ENCODE assay signal across 12 mouse cellular contexts in the genomic region with DNA sequence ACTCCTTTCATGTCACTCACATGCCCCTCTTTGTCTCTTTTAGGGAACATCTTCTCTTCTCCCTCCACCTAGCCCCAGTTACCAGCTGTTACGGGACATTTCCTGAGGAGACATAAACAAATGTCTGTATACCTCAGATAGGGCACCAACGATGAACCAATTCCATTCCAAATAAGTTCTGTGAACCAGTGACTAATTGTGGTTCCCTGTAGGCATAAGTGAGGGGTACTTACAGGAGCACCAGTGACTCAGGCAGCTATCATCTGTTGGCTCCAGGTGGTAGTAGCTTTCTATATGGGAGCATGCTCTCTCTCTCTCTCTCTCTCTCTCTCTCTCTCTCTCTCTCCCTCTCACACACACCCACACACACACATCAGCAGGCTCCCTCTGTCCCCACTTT. TPM values are rescaled to one million over a fixed set of nuclear protein-coding genes. Genes with fewer than 3 reads are reported as not detected.
"Had no signal": no experiment of that assay in that cellular context is flagged by ENCODE, and none has a peak within 500 bp of the region (broad histone marks: within the 10 kb centered on the region; RNA-seq: fewer than 3 reads in every experiment).

No protein-coding gene starts in this region.

- H3K27ac ChIP-seq: kidney, embryonic 15.5 days; limb, embryonic 15.5 days; liver, embryonic 12.5 days; macrophage; midbrain, embryonic 15.5 days had no signal

- DNase-seq: kidney, postnatal 14 days; lung, embryonic 14.5 days; lung, postnatal 10 days; right cerebral cortex, adult 18-20 months; right cerebral cortex, postnatal 25 days had no signal

- H3K36me3 ChIP-seq: kidney, embryonic 15.5 days; limb, embryonic 15.5 days; liver, embryonic 12.5 days; midbrain, embryonic 15.5 days had no signal

- H3K4me3 ChIP-seq: kidney, embryonic 15.5 days; limb, embryonic 15.5 days; liver, embryonic 12.5 days; megakaryocyte, embryonic 14.5 days; midbrain, embryonic 15.5 days had no signal

RNA-seq across cellular contexts. Expression of gene P2rx6, which starts 2.5 kb away (rescaled TPM):
- total RNA-seq: monocyte, adult 5-6 weeks had no signal

RNA-seq across cellular contexts. Expression of gene Lrrc74b, which starts 3.2 kb away (rescaled TPM):
- total RNA-seq: monocyte, adult 5-6 weeks had no signal
- polyA plus RNA-seq: limb, embryonic 15.5 days; liver, embryonic 12.5 days; macrophage had no signal

RNA-seq across cellular contexts. Expression of gene Slc7a4, which starts 18.8 kb away (rescaled TPM):
- total RNA-seq: monocyte, adult 5-6 weeks had no signal
